Mouse (Mus musculus) hindbrain, embryonic 10.5 days (tissue): Measurements from ENCODE around the gene Slc38a9. TPM values are rescaled to one million over a fixed set of nuclear protein-coding genes. Genes with fewer than 3 reads are reported as not detected.
A peak's percentile ranks its signal among the peaks of the same experiment; 100 is the strongest.

ENCODE experiments used
- DNase-seq: peaks from one replicate; pipeline ENCODE4 v3.0.0-alpha.2; 2017; ENCODE audit warnings: low spot score
- H3K27ac ChIP-seq: fragments of 300-500 bp; sonication (generic); 2 replicates; pipeline ENCODE4 v1.5.1; 2016; ENCODE audit warnings: mild to moderate bottlenecking, moderate library complexity
- H3K27me3 ChIP-seq: fragments of 300-500 bp; sonication (generic); 2 replicates; pipeline ENCODE4 v1.6.1; 2016; ENCODE audit warnings: mild to moderate bottlenecking; ENCODE audit not compliant: poor library complexity, insufficient read depth, severe bottlenecking
- H3K36me3 ChIP-seq: fragments of 300-500 bp; sonication (generic); 2 replicates; pipeline ENCODE4 v1.6.1; 2016; ENCODE audit warnings: mild to moderate bottlenecking, moderate library complexity
- H3K4me1 ChIP-seq: fragments of 300-500 bp; sonication (generic); replicated peaks from 2 replicates; pipeline ENCODE4 v1.6.1; 2016; ENCODE audit warnings: mild to moderate bottlenecking
- H3K4me3 ChIP-seq: fragments of 300-500 bp; sonication (generic); 2 replicates; pipeline ENCODE4 v1.5.1; 2016; ENCODE audit warnings: mild to moderate bottlenecking, moderate library complexity
- H3K9me3 ChIP-seq: fragments of 300-500 bp; sonication (generic); 2 replicates; pipeline ENCODE4 v1.6.1; 2016; ENCODE audit warnings: mild to moderate bottlenecking, moderate library complexity
- WGBS: fragments of 180-500 bp; shearing (Covaris S2); methylation state at CpG from one replicate; pipeline ENCODE4 v1.1.7; 2016; 5-methylcytosine and 5-hydroxymethylcytosine counted together
- polyA plus RNA-seq: library from polyadenylated mRNA; unstranded; fragments of >200 nt; fragmentation: Nextera tagmentation; extraction: Ambion mirVana; gene quantifications from 2 replicates; pipeline ENCODE4 v1.2.1, GENCODE M21; 2016

Slc38a9 gene
- polyA plus RNA-seq, 1 experiment from 2014 or later, result 18.7 TPM

GRCm38 (mm10) chr13:112753522-112753921, 93.0 kb downstream of the Slc38a9 start:
- Histone ChIP-seq H3K9me3 (no peaks in the 10 kb centered on the region), H3K4me1 (peaks cover 26% of the 10 kb centered on the region), H3K36me3 (no peaks in the 10 kb centered on the region), H3K4me3 (no peak overlapping the region), H3K27ac (no peak overlapping the region), H3K27me3 (no peaks in the 10 kb centered on the region)
- 88% methylated on average over 9 of the region's 9 CpGs for WGBS
- no peak for DNase-seq

DNA sequence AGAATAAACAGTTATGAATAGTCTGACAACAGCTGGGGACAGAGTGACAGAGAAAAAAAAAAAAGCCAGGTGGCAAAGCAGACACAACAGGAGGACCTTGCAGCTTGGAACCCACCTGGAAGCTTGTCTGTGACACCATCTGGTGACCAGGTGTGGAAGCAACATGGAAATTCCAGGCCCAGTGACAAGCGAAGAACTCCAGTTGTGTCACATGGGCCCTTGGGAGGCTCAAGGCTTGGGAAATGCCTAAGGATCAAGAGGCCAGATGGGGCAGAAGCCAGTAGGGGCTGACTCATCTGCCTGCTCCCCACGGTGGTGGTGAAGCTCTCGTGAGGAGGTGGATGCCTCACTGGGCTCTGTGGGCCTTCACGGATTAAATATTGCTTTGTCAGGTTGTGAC, 94.3 kb downstream of the Slc38a9 start:
- WGBS, result 53% methylated on average over 4 of the region's 4 CpGs
- H3K4me1 ChIP-seq, result peaks cover 26% of the 10 kb centered on the region
- H3K27ac ChIP-seq, result peak overlapping the region; percentile 46
- H3K4me3 ChIP-seq, result no peak overlapping the region
- H3K36me3 ChIP-seq, result no peaks in the 10 kb centered on the region
- H3K9me3 ChIP-seq, result no peaks in the 10 kb centered on the region
- no peaks in the 10 kb centered on the region for H3K27me3 ChIP-seq
- DNase-seq, result no peak

- Histone ChIP-seq H3K9me3 (no peaks in the 10 kb centered on the region), H3K27me3 (no peaks in the 10 kb centered on the region), H3K36me3 (no peaks in the 10 kb centered on the region), H3K4me1 (peaks cover 28% of the 10 kb centered on the region), H3K4me3 (no peak overlapping the region), H3K27ac (peak overlapping the region; percentile 46)
- WGBS, result 62% methylated on average over 11 of the region's 11 CpGs
- peak; percentile 33 for DNase-seq
Measured at GRCm38 (mm10) chr13:112755507-112756010, 95.0 kb downstream of the Slc38a9 start.

DNA sequence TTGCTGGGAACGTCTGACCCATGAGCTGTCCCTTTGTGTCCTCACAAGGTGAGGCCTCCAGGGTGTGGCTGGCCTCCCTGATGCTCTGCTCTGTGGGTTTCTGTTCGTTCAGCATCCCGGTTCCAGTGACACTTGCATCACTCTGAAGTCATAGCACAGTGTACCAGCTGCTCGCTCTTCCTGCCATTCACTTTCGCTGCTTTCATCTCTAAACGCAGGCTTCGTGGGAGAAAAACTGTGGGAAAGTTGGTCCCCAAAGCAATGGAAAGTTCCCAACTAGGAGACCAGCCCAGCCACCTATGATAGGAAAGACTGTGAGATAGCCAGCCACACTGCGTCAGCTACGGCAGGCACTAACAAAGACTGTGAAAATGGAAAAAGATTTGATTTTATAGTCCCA, 96.8 kb downstream of the Slc38a9 start:
- WGBS, result 88% methylated on average over 9 of the region's 9 CpGs
- Histone ChIP-seq H3K27ac (no peak overlapping the region), H3K9me3 (no peaks in the 10 kb centered on the region), H3K27me3 (no peaks in the 10 kb centered on the region), H3K36me3 (no peaks in the 10 kb centered on the region), H3K4me3 (no peak overlapping the region), H3K4me1 (peaks cover 21% of the 10 kb centered on the region)
- DNase-seq, result no peak

DNA sequence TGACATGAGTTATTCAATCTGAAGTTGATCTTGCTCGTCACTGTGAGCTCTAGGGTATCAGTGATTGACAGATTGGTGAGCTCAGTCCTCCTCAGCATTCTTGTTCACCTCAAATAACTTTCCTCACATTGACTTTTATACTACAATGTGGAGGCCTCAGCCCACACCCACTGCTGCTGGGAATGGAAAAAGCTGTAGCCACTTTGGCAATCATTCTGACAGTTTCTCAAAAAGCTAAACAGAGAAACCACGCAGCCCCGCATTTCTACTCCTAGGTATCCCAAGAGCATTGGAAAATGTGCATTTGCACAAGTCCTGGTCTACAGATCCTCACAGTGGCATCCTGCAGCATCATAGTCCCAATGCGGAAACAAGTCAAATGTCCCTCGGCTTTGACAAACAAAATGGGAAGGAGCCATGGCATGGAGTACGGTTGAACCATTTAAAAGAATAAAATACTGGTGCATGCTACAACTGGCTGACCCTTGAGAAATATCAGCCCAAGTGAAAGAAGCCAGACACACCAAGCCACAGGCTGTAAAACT, 98.1 kb downstream of the Slc38a9 start:
- no peak for DNase-seq
- H3K4me3 ChIP-seq, result no peak overlapping the region
- H3K9me3 ChIP-seq, result no peaks in the 10 kb centered on the region
- WGBS, result 87% methylated on average over 6 of the region's 6 CpGs
- no peaks in the 10 kb centered on the region for H3K36me3 ChIP-seq
- peaks cover 21% of the 10 kb centered on the region for H3K4me1 ChIP-seq
- no peak overlapping the region for H3K27ac ChIP-seq
- H3K27me3 ChIP-seq, result no peaks in the 10 kb centered on the region

- no peak overlapping the region for H3K27ac ChIP-seq
- no peaks in the 10 kb centered on the region for H3K9me3 ChIP-seq
- H3K36me3 ChIP-seq, result no peaks in the 10 kb centered on the region
- 78% methylated on average over 9 of the region's 9 CpGs for WGBS
- H3K4me1 ChIP-seq, result peaks cover 21% of the 10 kb centered on the region
- H3K4me3 ChIP-seq, result no peak overlapping the region
- H3K27me3 ChIP-seq, result no peaks in the 10 kb centered on the region
- no peak for DNase-seq
Measured at GRCm38 (mm10) chr13:112759364-112759763, 98.8 kb downstream of the Slc38a9 start.

DNA sequence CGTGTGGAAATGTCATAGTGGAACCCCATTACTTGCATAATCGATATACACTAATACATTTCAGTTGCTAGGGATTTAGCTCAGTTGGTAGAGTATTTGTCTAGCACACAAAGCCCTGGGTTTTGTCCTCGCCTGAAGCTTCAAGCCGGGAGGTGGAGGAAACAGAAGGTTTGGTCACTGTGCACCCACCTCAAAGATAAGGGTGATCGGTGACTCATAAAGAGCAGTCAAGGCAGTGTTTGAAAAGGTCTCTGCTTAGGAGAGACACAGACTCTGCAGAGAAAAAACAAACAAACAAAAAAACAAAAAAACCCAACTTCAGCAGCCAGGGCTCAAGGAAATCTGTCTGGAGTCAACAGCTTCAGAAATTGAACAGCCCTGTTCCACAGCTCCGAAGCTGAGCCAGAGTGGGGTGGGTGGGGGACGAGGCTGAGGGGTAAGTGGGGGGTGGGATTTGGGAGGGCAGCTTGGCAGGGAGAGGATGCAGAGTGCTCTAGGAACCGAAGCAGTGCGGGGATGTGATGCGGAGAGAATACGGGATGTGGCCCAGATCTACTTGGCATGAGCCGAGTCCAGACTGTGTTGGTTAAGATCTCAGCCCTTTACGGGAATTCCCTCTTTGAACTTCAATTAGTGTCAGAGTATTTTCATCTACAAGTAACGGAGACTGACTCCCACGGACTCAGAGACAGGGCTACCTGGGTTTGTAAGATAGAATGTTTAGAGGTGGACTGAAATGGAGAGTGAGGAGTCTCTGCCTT, 99.4 kb downstream of the Slc38a9 start:
- Histone ChIP-seq H3K9me3 (no peaks in the 10 kb centered on the region), H3K36me3 (no peaks in the 10 kb centered on the region), H3K27ac (no peak overlapping the region), H3K27me3 (no peaks in the 10 kb centered on the region), H3K4me1 (peaks cover 18% of the 10 kb centered on the region), H3K4me3 (no peak overlapping the region)
- 82% methylated on average over 15 of the region's 15 CpGs for WGBS
- no peak for DNase-seq

- Histone ChIP-seq H3K36me3 (no peaks in the 10 kb centered on the region), H3K27ac (no peak overlapping the region), H3K27me3 (no peaks in the 10 kb centered on the region), H3K4me1 (peaks cover 12% of the 10 kb centered on the region), H3K9me3 (no peaks in the 10 kb centered on the region), H3K4me3 (no peak overlapping the region)
- DNase-seq, result no peak
- WGBS, result 44% methylated on average over 1 of the region's 1 CpGs
Measured at GRCm38 (mm10) chr13:112760538-112760881, 100.0 kb downstream of the Slc38a9 start.

- Histone ChIP-seq H3K36me3 (no peaks in the 10 kb centered on the region), H3K4me3 (no peak overlapping the region), H3K9me3 (peaks cover 10% of the 10 kb centered on the region), H3K4me1 (0 out of 2 replicates have a peak, but pooled peaks cover 5% of the 10 kb centered on the region), H3K27ac (no peak overlapping the region), H3K27me3 (no peaks in the 10 kb centered on the region)
- DNase-seq, result no peak
- WGBS, result 57% methylated on average over 1 of the region's 1 CpGs
Measured at GRCm38 (mm10) chr13:112761787-112762186, 101.2 kb downstream of the Slc38a9 start.

DNA sequence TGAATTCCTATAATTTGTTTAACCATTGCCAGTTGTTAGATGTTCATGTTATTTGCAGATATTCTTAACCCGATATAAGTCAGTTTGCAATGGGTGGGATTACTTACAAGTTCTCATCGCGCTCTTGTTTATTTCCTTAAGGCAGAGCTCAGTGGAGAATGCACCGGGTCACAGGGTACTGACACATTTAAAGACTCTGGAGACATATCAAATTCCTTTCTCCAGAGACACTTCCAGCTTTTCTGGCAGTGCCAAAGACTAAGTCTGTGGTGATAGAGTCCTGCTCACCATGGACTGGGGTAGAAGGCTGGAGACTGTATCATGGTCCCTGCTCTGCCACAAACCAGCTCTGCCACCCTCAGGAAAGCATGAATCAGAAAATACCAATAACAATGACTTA, 102.0 kb downstream of the Slc38a9 start:
- H3K36me3 ChIP-seq, result 0 out of 2 replicates have a peak, but pooled peaks cover 5% of the 10 kb centered on the region
- no peak overlapping the region for H3K4me3 ChIP-seq
- H3K9me3 ChIP-seq, result peaks cover 18% of the 10 kb centered on the region
- H3K4me1 ChIP-seq, result 0 out of 2 replicates have a peak, but pooled peaks cover 5% of the 10 kb centered on the region
- no peak overlapping the region for H3K27ac ChIP-seq
- 72% methylated on average over 4 of the region's 4 CpGs for WGBS
- DNase-seq, result no peak
- H3K27me3 ChIP-seq, result no peaks in the 10 kb centered on the region

- Histone ChIP-seq H3K27me3 (no peaks in the 10 kb centered on the region), H3K4me3 (no peak overlapping the region), H3K4me1 (0 out of 2 replicates have a peak, but pooled peaks cover 5% of the 10 kb centered on the region), H3K27ac (no peak overlapping the region), H3K9me3 (peaks cover 26% of the 10 kb centered on the region), H3K36me3 (0 out of 2 replicates have a peak, but pooled peaks cover 8% of the 10 kb centered on the region)
- WGBS, result 82% methylated on average over 10 of the region's 10 CpGs
- no peak for DNase-seq
Measured at GRCm38 (mm10) chr13:112763531-112764091, 103.1 kb downstream of the Slc38a9 start.

DNA sequence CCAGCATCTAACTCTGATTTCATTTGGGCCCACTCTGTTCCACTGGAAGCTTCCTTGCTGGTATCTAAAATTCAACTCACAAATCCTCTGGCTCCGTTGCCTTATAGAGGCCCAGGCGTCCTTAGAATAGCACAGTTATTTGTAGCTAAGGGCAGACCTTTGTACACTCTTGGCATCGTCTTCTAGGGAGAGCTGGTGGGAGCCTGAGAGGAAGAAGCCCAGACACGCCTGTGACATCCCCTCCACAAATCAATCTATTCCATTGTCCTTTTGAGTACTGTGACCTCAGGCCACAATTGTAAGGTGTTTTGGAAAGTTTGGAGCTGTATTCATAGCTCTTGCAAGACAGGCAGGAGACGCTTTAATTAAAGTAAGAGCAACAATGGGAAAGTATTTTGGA, 104.0 kb downstream of the Slc38a9 start:
- Histone ChIP-seq H3K4me1 (0 out of 2 replicates have a peak, but pooled peaks cover 5% of the 10 kb centered on the region), H3K27ac (no peak overlapping the region), H3K27me3 (no peaks in the 10 kb centered on the region), H3K36me3 (0 out of 2 replicates have a peak, but pooled peaks cover 8% of the 10 kb centered on the region), H3K4me3 (no peak overlapping the region), H3K9me3 (peaks cover 26% of the 10 kb centered on the region)
- no peak for DNase-seq
- WGBS, result 80% methylated on average over 5 of the region's 5 CpGs

GRCm38 (mm10) chr13:112765654-112766053, 105.1 kb downstream of the Slc38a9 start:
- no peak overlapping the region for H3K4me3 ChIP-seq
- peaks cover 26% of the 10 kb centered on the region for H3K9me3 ChIP-seq
- H3K36me3 ChIP-seq, result 0 out of 2 replicates have a peak, but pooled peaks cover 8% of the 10 kb centered on the region
- 89% methylated on average over 3 of the region's 3 CpGs for WGBS
- H3K4me1 ChIP-seq, result peaks cover 10% of the 10 kb centered on the region
- no peak for DNase-seq
- no peaks in the 10 kb centered on the region for H3K27me3 ChIP-seq
- no peak overlapping the region for H3K27ac ChIP-seq
